Mouse (Mus musculus): Measurements from ENCODE around the gene Lmo2. TPM values are rescaled to one million over a fixed set of nuclear protein-coding genes. Genes with fewer than 3 reads are reported as not detected.

The Lmo2 gene
- total RNA-seq, 2 experiments from 2014 or later = 22.7 to 29.7 TPM

GRCm38 (mm10) chr2:103939003-103939402, 18.8 kb upstream of the Lmo2 start:
- no peak for DNase-seq (ENCODE audit: low spot score in 2 of 2)

- no peak for DNase-seq (ENCODE audit: low spot score in 2 of 2)
These were observed 16.7 kb upstream of the Lmo2 start for GRCm38 (mm10) chr2:103941085-103941484.

- DNase-seq (ENCODE audit: low spot score in 2 of 2) = no peak
These were observed 12.9 kb upstream of the Lmo2 start for GRCm38 (mm10) chr2:103944859-103945258.

DNA sequence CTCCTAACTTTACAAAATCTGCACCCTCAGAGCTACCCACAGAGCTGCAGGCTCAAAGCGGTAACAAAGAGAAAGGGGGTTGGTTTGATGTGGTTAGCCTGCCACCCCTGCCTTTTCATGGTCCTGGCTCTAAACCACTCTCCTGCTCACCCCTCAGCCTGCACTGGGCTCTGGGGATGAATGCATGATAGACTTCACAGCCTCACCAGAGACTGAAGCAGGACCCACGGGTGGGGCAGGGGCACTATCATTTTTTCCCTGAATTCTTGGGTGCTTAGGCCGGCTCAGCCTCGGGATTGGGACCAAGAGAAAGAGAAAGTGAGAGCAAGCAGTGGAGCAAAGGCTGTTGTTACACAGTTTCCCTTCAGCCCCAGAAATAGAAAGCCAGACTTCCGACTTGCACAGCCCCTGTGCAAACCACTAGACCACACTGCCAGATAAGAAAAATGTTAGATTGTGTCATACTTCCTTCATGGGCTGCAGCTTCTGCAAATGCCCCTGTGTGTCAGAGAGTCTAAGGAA, 12.2 kb upstream of the Lmo2 start:
- no peak for DNase-seq (ENCODE audit: low spot score in 2 of 2)

DNA sequence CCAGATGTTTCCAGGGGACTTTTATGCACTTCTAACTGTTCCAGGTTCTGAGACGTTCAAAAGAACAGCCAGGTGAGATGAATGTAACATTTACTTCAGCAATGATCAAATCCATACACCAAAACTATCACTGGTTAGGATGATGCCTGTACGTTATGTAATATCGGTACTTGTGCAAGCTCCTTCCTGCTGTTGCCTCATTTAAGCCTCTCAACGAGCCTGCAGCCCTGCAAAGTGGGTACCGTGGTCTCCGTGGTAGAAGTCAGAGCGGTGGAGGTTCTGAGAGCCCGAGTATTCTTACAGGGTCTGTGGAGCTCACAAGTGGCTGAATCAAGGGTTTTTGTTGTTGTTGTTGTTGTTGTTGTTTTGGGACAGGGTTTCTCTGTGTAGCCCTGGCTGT, 10.9 kb upstream of the Lmo2 start:
- no peak for DNase-seq (ENCODE audit: low spot score in 2 of 2)

- DNase-seq (ENCODE audit: low spot score in 2 of 2) = no peak
These were observed 9.7 kb upstream of the Lmo2 start for GRCm38 (mm10) chr2:103947982-103948655.

DNA sequence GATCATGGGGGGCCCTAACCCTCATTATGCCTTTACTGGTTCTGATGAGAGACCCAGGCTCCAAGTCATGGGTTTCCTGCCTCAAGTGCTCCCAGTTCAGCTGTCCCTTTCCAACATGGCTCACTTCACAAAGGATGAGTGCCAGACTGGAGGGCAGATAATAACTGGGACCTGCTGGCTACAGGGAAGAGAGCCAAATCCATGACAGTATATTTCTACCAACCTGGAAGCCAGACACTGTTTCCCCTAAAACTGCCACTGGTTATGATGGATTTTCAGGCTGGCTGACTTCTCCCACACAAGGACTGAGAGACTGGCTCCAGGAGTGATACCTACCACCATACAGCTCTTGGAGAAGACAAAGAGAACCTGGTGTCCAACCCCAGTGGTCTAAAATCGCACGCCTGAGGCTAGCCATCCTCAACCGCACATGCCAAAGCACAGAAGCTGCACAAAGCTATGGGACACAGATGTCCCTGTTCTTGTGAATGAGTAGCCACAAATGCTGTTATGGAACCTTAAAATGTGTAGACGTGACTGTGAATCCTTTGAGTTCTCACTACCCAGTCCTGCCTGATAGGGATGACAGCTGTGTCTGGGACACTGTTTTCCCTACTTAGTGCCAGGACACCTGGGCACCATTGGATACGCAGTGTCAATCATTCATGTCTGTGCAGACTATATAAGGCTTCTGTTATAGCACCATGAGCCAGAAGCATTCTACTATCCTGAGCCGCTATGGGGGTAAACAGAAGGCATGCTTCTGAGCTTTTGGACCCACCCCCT, 4.5 kb upstream of the Lmo2 start:
- DNase-seq (ENCODE audit: low spot score in 2 of 2) = no peak

GRCm38 (mm10) chr2:103955714-103956113, 2.1 kb upstream of the Lmo2 start:
- no peak for DNase-seq (ENCODE audit: low spot score in 2 of 2)

- no peak for DNase-seq (ENCODE audit: low spot score in 2 of 2)
These were observed 919 bp upstream of the Lmo2 start for GRCm38 (mm10) chr2:103956867-103957266.

GRCm38 (mm10) chr2:103958634-103959033, 848 bp downstream of the Lmo2 start:
- DNase-seq (ENCODE audit: low spot score in 2 of 2) = no peak

GRCm38 (mm10) chr2:103959066-103959465, 1.3 kb downstream of the Lmo2 start:
- DNase-seq (ENCODE audit: low spot score in 2 of 2) = no peak

- DNase-seq (ENCODE audit: low spot score in 2 of 2) = no peak
These were observed 1.8 kb downstream of the Lmo2 start for GRCm38 (mm10) chr2:103959574-103959973.

- no peak for DNase-seq (ENCODE audit: low spot score in 2 of 2)
These were observed 4.6 kb downstream of the Lmo2 start for GRCm38 (mm10) chr2:103962349-103962748.

DNA sequence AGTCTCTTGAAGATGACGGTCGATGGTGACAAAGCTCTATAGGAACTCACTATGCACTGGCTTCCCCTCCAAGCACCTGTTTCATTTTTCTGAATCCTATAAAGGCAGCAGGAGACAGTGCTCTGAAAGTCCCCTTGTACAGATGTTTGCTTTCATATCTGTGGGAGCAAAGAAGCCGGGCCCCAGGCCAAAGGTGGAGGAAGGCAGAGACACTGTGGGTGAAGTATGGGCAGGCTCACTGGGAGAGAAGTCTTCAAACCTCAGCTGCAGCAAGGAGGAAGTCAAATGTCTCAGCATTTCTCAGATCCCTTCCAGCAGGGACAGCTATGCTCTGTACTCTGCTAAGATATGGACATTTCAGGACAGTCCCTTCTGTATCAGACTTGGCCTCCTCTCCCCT, 7.6 kb downstream of the Lmo2 start:
- DNase-seq (ENCODE audit: low spot score in 2 of 2) = no peak

DNA sequence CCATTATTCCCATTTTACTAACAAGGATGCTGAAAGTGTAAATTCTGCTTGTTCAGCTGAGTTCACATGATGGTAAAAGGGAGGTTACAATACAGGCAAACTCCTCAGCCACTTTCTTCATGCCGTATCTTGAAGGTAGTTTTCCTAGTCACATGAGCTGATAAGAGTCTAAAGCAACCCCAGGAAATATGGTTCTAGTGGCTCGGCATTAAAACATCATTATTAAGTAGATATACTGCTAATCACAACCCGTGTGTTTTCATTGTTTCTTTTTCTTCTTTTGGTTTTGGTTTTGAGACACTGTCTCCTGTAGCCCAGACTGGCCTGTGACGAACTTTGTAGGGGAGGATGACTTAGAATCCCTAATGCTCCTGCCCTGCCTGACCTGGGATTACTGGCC, 10.4 kb downstream of the Lmo2 start:
- no peak for DNase-seq (ENCODE audit: low spot score in 2 of 2)

DNA sequence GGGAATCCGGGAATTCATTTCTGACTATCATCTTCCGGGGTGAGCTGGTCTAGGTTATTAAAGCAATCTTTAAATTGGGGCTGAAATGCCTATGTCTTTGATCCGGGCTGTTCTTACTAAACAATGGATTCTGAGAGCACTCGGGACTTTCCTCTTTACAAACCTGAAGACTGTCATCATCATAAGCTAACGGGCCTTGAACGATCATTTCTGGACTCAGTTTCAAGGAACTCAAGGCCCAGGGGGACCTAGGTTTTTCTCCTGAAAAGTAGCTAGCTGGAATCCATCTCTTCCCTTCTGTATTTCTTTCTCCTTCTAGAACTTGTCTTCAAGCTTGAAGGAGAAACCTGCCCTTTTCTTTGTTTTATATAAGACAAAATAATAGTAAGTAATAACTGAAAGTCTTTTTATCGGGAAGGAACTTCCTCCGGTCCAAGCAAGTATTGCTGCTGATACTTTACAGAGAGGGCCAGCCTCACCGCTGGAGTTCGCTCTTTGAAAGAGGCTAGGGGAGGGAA, 11.2 kb downstream of the Lmo2 start:
- no peak for DNase-seq (ENCODE audit: low spot score in 2 of 2)

- DNase-seq (ENCODE audit: low spot score in 2 of 2) = peak; percentile 49 to 54
These were observed 11.8 kb downstream of the Lmo2 start for GRCm38 (mm10) chr2:103969437-103970040.

GRCm38 (mm10) chr2:103970041-103970790, 12.4 kb downstream of the Lmo2 start:
- peak; percentile 58 to 62 for DNase-seq (ENCODE audit: low spot score in 2 of 2)

DNA sequence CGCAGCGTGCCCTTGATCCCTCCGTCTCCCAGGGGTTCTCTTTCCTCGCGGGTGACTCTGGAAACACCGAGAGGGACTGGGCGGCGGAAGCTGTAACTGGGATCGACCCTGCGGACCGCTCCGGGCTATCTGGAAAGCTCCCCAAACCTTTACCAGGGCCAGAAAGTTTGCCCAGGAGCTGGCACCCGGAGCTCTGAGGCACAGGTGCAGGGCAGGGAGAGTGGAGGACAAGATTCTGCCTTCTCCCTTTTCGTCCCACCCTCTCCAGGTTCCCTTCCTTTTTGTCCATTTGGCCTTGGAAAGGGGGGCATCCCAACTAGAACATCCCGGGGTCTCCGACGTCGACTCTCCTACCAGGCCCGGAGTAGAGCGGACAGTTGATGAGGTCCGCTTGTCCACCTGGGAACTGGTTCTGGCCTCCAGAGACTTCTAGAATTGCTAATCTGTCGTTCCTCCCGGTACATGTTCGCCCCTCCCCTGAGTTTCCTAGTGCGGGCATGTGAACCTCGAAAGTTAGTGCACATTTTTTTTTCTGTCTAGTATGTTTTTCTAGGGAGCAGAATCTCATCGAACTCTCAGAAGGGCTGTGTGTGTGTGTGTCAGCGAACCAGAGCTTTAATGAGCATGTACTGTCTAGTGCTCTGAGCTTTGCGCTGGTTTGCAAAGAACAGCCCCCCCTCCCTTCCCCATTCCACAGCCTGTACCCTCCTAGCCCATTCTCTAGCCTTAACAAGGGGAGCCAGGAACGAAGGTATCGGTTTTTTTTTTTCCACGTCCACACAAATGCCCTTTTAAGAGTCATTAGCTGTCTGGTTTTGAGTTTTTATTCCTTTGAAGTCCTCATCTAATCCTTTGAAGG, 13.2 kb downstream of the Lmo2 start:
- peak; percentile 10 to 25 for DNase-seq (ENCODE audit: low spot score in 2 of 2)

DNA sequence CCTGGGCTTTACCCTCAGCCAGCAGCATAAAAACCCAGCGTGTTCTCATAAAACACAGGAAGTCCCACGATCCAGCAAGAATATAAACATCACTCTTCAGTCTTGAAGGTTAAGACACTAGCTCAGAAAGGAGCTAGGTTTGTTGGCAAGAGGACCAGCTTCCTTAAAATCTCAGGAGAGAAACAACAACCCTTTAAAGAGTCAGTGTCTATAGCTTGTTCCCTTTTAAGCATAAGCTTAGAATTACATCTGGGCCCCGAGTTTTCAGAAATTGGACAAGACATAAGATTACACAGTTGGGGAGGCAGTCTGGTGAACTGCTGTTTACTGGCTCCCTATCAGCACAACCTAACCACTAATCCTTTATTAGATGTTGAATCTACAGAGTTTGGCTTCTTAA, 14.1 kb downstream of the Lmo2 start:
- DNase-seq (ENCODE audit: low spot score in 2 of 2) = no peak
